Comparison of ENCODE assay signal across 16 mouse cellular contexts in the genomic region with DNA sequence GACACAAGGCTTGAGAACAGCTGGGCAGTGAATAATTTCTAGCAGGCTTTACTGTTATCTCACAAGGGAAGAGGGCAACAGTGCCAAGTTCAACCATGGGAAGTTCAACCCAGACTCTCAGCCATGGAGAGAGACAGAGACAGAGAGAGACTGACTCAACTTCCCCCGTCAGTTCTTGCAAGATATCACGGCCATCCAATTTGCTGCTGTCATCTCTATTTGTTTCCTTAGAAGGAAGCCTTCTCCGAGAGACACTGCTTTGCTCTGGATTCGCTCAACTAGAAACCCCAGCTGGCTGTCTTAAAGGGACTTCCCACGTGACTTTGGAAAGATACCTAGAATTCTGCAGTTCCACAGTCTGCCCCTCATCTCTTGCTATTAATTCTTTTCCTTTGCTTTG.
"Had no signal": no experiment of that assay in that cellular context is flagged by ENCODE, and none has a peak within 500 bp of the region (broad histone marks: within the 10 kb centered on the region; RNA-seq: fewer than 3 reads in every experiment).

No protein-coding gene starts in this region.

- H3K36me3 ChIP-seq: heart, embryonic 10.5 days; heart, embryonic 12.5 days; hindbrain, embryonic 13.5 days; hindbrain, embryonic 15.5 days; intestine, embryonic 15.5 days; limb, embryonic 13.5 days; limb, embryonic 15.5 days; liver, embryonic 12.5 days had no signal

- DNase-seq: gastrocnemius, postnatal 25 days; kidney, adult 18-20 months; layer of hippocampus, postnatal 36 days had no signal

- H3K27me3 ChIP-seq: heart, embryonic 12.5 days; hindbrain, embryonic 13.5 days; hindbrain, embryonic 15.5 days; intestine, embryonic 15.5 days; limb, embryonic 13.5 days; limb, embryonic 15.5 days; liver, embryonic 12.5 days had no signal

- H3K4me2 ChIP-seq: heart, embryonic 12.5 days; hindbrain, embryonic 13.5 days; hindbrain, embryonic 15.5 days; intestine, embryonic 15.5 days; limb, embryonic 13.5 days; limb, embryonic 15.5 days; liver, embryonic 12.5 days had no signal

- ATAC-seq: inflammation-experienced regulatory T-cells, adult 6 months; intestine, embryonic 15.5 days; intestine, postnatal 0 days; liver, embryonic 12.5 days had no signal

- H3K9ac ChIP-seq: heart, embryonic 12.5 days; hindbrain, embryonic 13.5 days; hindbrain, embryonic 15.5 days; intestine, embryonic 15.5 days; limb, embryonic 13.5 days; limb, embryonic 15.5 days; liver, embryonic 12.5 days; liver, embryonic 14.5 days had no signal

- H3K4me1 ChIP-seq: heart, embryonic 12.5 days; intestine, embryonic 15.5 days; limb, embryonic 13.5 days; limb, embryonic 15.5 days had no signal

- H3K9me3 ChIP-seq: heart, embryonic 10.5 days; hindbrain, embryonic 13.5 days; hindbrain, embryonic 15.5 days; intestine, embryonic 15.5 days; limb, embryonic 13.5 days; limb, embryonic 15.5 days; liver, embryonic 12.5 days had no signal

- H3K4me3 ChIP-seq: gastrocnemius, adult 2 months; heart, embryonic 10.5 days; heart, embryonic 12.5 days; hindbrain, embryonic 13.5 days; hindbrain, embryonic 15.5 days; intestine, embryonic 15.5 days; layer of hippocampus, adult 2 months; limb, embryonic 13.5 days; limb, embryonic 15.5 days; liver, embryonic 12.5 days had no signal

- H3K27ac ChIP-seq: gastrocnemius, adult 2 months; heart, embryonic 10.5 days; hindbrain, embryonic 13.5 days; hindbrain, embryonic 15.5 days; intestine, embryonic 15.5 days; layer of hippocampus, adult 2 months; limb, embryonic 13.5 days; limb, embryonic 15.5 days; liver, embryonic 12.5 days; liver, embryonic 14.5 days had no signal
